Mouse (Mus musculus) T-helper 1 cell (primary cell): ENCODE results near the gene Rita1.

ENCODE experiments used
- in situ Hi-C: fragments of 300-600 bp; cut with MboI, MseI; formaldehyde crosslinking; loops from one replicate; pipeline ENCODE4 v1.15.1; 2025; ENCODE audit warnings: high pct_unique_total_duplicates

Gene Rita1

GRCm38 (mm10) chr5:120571056-120571740 lies 41.2 kb downstream of the Rita1 start:
- in situ Hi-C loops = no loop called here

GRCm38 (mm10) chr5:120570289-120570897 lies 42.0 kb downstream of the Rita1 start:
- in situ Hi-C loops = no loop called here

GRCm38 (mm10) chr5:120569791-120570190 lies 42.6 kb downstream of the Rita1 start:
- in situ Hi-C loops = no loop called here

- in situ Hi-C loops = no loop called here
Observed at GRCm38 (mm10) chr5:120568964-120569363, 43.4 kb downstream of the Rita1 start.

GRCm38 (mm10) chr5:120568336-120568768 lies 44.0 kb downstream of the Rita1 start:
- in situ Hi-C loops = no loop called here

GRCm38 (mm10) chr5:120567761-120568211 lies 44.6 kb downstream of the Rita1 start:
- in situ Hi-C loops = no loop called here

- in situ Hi-C loops = no loop called here
Observed at GRCm38 (mm10) chr5:120567253-120567701, 45.1 kb downstream of the Rita1 start.

- in situ Hi-C loops = no loop called here
Observed at GRCm38 (mm10) chr5:120566681-120567252, 45.6 kb downstream of the Rita1 start.

GRCm38 (mm10) chr5:120566101-120566500 lies 46.3 kb downstream of the Rita1 start:
- in situ Hi-C loops = no loop called here

GRCm38 (mm10) chr5:120565171-120565905 lies 47.1 kb downstream of the Rita1 start:
- in situ Hi-C loops = no loop called here

GRCm38 (mm10) chr5:120563914-120564311 lies 48.5 kb downstream of the Rita1 start:
- in situ Hi-C loops = no loop called here

- in situ Hi-C loops = no loop called here
Observed at GRCm38 (mm10) chr5:120562956-120563913, 49.2 kb downstream of the Rita1 start.

GRCm38 (mm10) chr5:120560616-120561311 lies 51.6 kb downstream of the Rita1 start:
- in situ Hi-C loops = no loop called here

- in situ Hi-C loops = no loop called here
Observed at GRCm38 (mm10) chr5:120560129-120560615, 52.2 kb downstream of the Rita1 start.

GRCm38 (mm10) chr5:120558762-120559161 lies 53.6 kb downstream of the Rita1 start:
- in situ Hi-C loops = no loop called here

GRCm38 (mm10) chr5:120558041-120558440 lies 54.3 kb downstream of the Rita1 start:
- in situ Hi-C loops = no loop called here

- in situ Hi-C loops = no loop called here
Observed at GRCm38 (mm10) chr5:120555871-120556270, 56.5 kb downstream of the Rita1 start.

- in situ Hi-C loops = no loop called here
Observed at GRCm38 (mm10) chr5:120550673-120551072, 61.7 kb downstream of the Rita1 start.

GRCm38 (mm10) chr5:120550137-120550536 lies 62.3 kb downstream of the Rita1 start:
- in situ Hi-C loops = no loop called here

- in situ Hi-C loops = no loop called here
Observed at GRCm38 (mm10) chr5:120548236-120548850, 64.0 kb downstream of the Rita1 start.
